Mouse (Mus musculus) layer of hippocampus, postnatal 14 days (tissue): ENCODE data around the gene Fam189a1. TPM values are rescaled to one million over a fixed set of nuclear protein-coding genes. Genes with fewer than 3 reads are reported as not detected.

ENCODE experiments used
- DNase-seq, 2 experiments: peaks; one replicate each; pipeline ENCODE4 v3.0.0; 2021 to 2022; ENCODE audit warnings: low spot score in 2 of 2, mixed read lengths in 1 of 2
- total RNA-seq, 2 experiments: library from RNA; stranded (reverse); gene quantifications; 2 replicates each; pipeline ENCODE4 v1.2.3; 2021

The Fam189a1 gene
- total RNA-seq, 2 experiments from 2014 or later, result 70.5 to 72.7 TPM

DNA sequence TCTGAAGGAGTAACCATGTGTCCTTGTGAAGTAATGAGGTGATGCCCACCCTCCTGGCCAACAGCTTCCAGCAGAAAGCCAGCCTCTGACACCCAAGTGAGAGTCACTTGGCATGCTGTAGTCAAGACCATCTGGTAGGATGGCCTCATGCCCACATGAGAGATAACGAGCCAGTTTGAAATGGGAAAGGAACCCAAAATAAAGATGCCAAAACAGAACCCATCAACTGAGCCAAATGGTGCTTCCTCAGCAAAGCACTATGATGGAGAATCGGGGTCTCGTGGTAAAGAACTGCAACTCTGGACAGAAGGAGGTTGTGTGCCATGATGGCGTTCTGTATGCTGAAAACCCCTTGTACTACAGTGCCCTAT lies 51.3 kb downstream of the Fam189a1 start:
- DNase-seq, result peak; percentile 78 to 85

GRCm38 (mm10) chr7:65104207-65105096 lies 51.9 kb downstream of the Fam189a1 start:
- DNase-seq, result peak in 1 of 2 experiments; percentile 32

- no peak for DNase-seq
Measured at GRCm38 (mm10) chr7:65101661-65102060, 54.7 kb downstream of the Fam189a1 start.

GRCm38 (mm10) chr7:65097708-65098107 lies 58.7 kb downstream of the Fam189a1 start:
- DNase-seq, result no peak

GRCm38 (mm10) chr7:65095631-65096107 lies 60.7 kb downstream of the Fam189a1 start:
- peak in 1 of 2 experiments; percentile 60 for DNase-seq

DNA sequence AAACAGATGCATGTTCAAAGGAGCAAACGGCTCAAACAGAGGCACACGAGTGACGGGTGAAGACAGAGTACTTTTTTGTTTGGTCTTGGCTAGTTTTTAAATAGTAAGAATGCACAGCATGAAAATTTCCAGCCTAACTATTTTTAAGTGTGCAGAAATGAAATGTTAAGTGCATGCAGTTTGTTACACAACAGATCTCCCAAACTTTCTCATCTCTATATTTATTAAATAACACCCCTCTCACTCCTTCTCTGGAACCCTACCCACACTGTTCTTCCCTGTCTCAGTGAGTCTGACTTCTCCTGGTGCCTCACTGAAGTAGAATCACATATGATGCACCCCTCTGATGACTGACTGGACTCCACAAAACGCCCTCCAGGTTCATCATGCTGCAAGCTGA lies 63.1 kb downstream of the Fam189a1 start:
- DNase-seq, result no peak

DNA sequence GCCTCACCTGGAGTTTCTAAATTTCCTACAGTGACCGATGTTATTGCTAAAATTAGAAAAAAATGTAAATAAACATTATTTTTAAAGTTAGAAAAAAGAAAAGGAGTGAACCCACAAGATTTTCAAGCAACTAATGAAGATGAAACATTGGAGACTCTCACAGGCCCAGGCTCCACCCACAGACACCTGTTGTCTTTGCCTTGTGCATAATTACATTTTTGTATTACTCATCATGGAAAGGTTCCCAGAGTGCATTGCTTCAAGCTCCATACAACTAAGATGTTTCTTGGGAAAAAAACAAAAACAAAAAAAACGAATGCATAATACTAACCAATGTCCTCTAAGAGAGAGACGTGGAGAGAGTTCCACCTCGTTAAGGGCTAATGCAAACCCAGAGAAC lies 64.9 kb downstream of the Fam189a1 start:
- DNase-seq, result no peak

GRCm38 (mm10) chr7:65085972-65086371 lies 70.4 kb downstream of the Fam189a1 start:
- DNase-seq, result no peak

DNA sequence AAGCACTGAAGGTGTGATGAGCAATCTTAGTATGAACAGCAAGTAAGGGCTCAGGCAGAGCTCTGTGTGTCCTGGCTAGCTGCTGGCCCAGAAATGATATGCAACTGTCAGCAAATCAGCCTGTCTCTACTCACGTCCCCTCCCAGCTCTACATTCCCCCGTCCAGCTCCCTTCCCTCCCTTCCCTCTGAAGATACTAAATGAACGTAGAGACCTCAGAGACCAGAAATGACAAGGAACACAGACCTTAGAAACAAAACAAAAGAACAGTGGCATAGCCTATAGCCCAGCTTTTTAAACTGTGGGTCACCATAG lies 73.6 kb downstream of the Fam189a1 start:
- no peak for DNase-seq

- no peak for DNase-seq
Measured at GRCm38 (mm10) chr7:65081979-65082777, 74.2 kb downstream of the Fam189a1 start.

- DNase-seq, result peak in 1 of 2 experiments; percentile 45
Measured at GRCm38 (mm10) chr7:65076134-65076533, 80.2 kb downstream of the Fam189a1 start.

GRCm38 (mm10) chr7:65074194-65074593 lies 82.2 kb downstream of the Fam189a1 start:
- DNase-seq, result no peak

GRCm38 (mm10) chr7:65073555-65073954 lies 82.8 kb downstream of the Fam189a1 start:
- peak; percentile 67 to 73 for DNase-seq

- DNase-seq, result no peak
Measured at GRCm38 (mm10) chr7:65066211-65066610, 90.2 kb downstream of the Fam189a1 start.

GRCm38 (mm10) chr7:65065457-65065856 lies 90.9 kb downstream of the Fam189a1 start:
- no peak for DNase-seq

GRCm38 (mm10) chr7:65064638-65065037 lies 91.7 kb downstream of the Fam189a1 start:
- no peak for DNase-seq

- no peak for DNase-seq
Measured at GRCm38 (mm10) chr7:65064096-65064495, 92.3 kb downstream of the Fam189a1 start.

DNA sequence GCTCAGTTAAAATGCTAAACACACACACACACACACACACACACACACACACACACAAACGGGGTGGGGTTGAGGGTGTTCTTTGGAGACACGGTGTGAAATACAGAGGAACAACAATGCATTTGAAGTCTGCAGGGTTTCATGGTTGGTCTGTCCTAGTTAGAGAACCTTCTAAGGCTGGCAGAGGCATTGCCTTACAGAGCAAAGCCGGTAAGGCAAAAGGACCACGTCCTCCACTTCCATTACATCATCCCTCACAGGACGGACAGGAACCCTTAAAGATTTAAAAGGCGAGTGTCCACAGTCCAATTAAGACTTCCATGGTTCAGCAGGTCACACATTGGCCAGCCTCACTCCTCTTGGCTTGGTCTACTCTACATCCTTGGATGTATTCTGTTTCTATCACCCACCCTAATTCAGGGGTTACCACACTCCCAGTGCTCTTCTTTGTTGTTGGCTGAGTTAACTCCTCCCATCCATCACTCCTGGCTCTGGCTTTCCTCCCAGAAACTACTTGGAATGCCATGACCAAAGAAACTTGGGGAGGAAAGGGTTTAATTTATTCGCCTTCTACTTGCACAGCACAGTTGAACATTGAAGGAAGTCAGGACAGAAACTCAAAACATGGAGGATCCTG lies 96.1 kb downstream of the Fam189a1 start:
- no peak for DNase-seq

GRCm38 (mm10) chr7:65056864-65057263 lies 99.5 kb downstream of the Fam189a1 start:
- no peak for DNase-seq

- DNase-seq, result no peak
Measured at GRCm38 (mm10) chr7:65051986-65052385, 104.4 kb downstream of the Fam189a1 start.

DNA sequence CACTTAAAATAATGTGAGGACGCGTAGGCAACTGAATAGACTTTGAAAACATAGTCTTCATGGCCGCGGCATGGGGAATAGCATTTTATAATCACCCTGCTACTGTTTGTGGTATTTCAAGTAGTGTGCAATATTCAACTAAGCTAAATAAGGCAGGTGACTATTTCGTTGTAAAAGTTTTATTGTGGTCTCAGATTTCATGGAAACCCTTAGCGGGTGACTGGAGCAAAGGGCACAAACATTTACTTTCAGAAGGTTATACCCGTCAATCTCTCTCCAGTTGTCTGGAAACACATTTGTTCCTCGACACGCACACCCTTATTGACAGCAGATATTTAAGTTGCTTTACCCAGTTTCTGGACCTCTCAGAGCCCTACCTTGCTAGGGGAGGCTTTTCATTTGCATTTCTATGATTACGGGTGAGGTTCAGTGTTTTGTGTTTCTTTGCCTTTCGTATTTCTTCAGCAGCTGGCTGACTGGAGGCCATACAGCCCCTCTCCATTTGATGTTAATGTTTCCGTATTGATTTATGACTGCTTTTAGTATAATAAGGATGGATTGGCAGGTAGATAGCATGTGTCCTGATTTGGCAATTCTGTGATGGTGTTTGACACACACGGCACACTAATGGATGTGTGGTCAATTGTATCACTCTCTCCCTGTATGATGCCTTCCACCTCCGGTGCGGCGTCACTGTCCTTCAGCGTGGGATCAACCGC lies 107.0 kb downstream of the Fam189a1 start:
- DNase-seq, result no peak
